Mouse (Mus musculus): Measurements from ENCODE around the gene Abhd5. TPM values are rescaled to one million over a fixed set of nuclear protein-coding genes. Genes with fewer than 3 reads are reported as not detected.

The Abhd5 gene
- polyA plus RNA-seq, 1 experiment from 2014 or later, result 18.5 TPM

GRCm38 (mm10) chr9:122420772-122421764, 69.7 kb downstream of the Abhd5 start:
- Histone ChIP-seq H3K27ac (no peak overlapping the region), H3K9ac (no peak overlapping the region), H3K4me2 (no peak overlapping the region), H3K9me3 (no peaks in the 10 kb centered on the region), H3K4me3 (replicated peaks) (no peak overlapping the region), H3K27me3 (peaks cover 48% of the 10 kb centered on the region), H3K4me1 (peaks cover 10% of the 10 kb centered on the region; the same call in 1 of the 2 replicates), H3K36me3 (replicated peaks) (no peaks in the 10 kb centered on the region)
- ATAC-seq (ENCODE audit: low FRiP score), result peak; percentile 49; the same call in 1 of the 2 replicates
- WGBS, result 21% methylated on average over 13 of the region's 13 CpGs

- ATAC-seq (ENCODE audit: low FRiP score), result no peak
- Histone ChIP-seq H3K9me3 (no peaks in the 10 kb centered on the region), H3K27me3 (peaks cover 55% of the 10 kb centered on the region), H3K9ac (no peak overlapping the region), H3K4me1 (peaks cover 4% of the 10 kb centered on the region; the same call in 1 of the 2 replicates), H3K36me3 (replicated peaks) (no peaks in the 10 kb centered on the region), H3K27ac (no peak overlapping the region), H3K4me2 (no peak overlapping the region), H3K4me3 (replicated peaks) (no peak overlapping the region)
- 93% methylated on average over 8 of the region's 8 CpGs for WGBS
These were observed 70.5 kb downstream of the Abhd5 start for GRCm38 (mm10) chr9:122421911-122422310.

- H3K27me3 ChIP-seq, result peaks cover 51% of the 10 kb centered on the region
- no peak overlapping the region for H3K4me3 ChIP-seq (replicated peaks)
These were observed 71.3 kb downstream of the Abhd5 start for GRCm38 (mm10) chr9:122422706-122423105.

GRCm38 (mm10) chr9:122423146-122423545, 71.7 kb downstream of the Abhd5 start:
- whole genome bisulfite sequencing, result 69% methylated on average over 6 of the region's 6 CpGs
- H3K4me1 ChIP-seq, result no peaks in the 10 kb centered on the region
- H3K9ac ChIP-seq, result no peak overlapping the region
- ATAC-seq (ENCODE audit: low FRiP score), result no peak
- H3K4me3 ChIP-seq (replicated peaks), result no peak overlapping the region
- H3K27ac ChIP-seq, result no peak overlapping the region
- H3K36me3 ChIP-seq (replicated peaks), result no peaks in the 10 kb centered on the region
- H3K9me3 ChIP-seq, result no peaks in the 10 kb centered on the region
- H3K4me2 ChIP-seq, result no peak overlapping the region
- peaks cover 46% of the 10 kb centered on the region for H3K27me3 ChIP-seq

More at GRCm38 (mm10) chr9:122422706-122423105, 71.3 kb downstream of the Abhd5 start:
- no peaks in the 10 kb centered on the region for H3K36me3 ChIP-seq (replicated peaks)
- 89% methylated on average over 14 of the region's 14 CpGs for WGBS
- H3K9me3 ChIP-seq, result no peaks in the 10 kb centered on the region
- no peak overlapping the region for H3K4me2 ChIP-seq
- no peak overlapping the region for H3K27ac ChIP-seq
- no peak for ATAC-seq (ENCODE audit: low FRiP score)
- no peak overlapping the region for H3K9ac ChIP-seq
- no peaks in the 10 kb centered on the region for H3K4me1 ChIP-seq

- WGBS, result 46% methylated on average over 14 of the region's 14 CpGs
- Histone ChIP-seq H3K9me3 (no peaks in the 10 kb centered on the region), H3K4me2 (no peak overlapping the region), H3K36me3 (replicated peaks) (no peaks in the 10 kb centered on the region), H3K4me1 (no peaks in the 10 kb centered on the region), H3K27ac (no peak overlapping the region), H3K4me3 (replicated peaks) (no peak overlapping the region), H3K27me3 (peaks cover 32% of the 10 kb centered on the region), H3K9ac (no peak overlapping the region)
- no peak for ATAC-seq (ENCODE audit: low FRiP score)
These were observed 73.7 kb downstream of the Abhd5 start for GRCm38 (mm10) chr9:122424941-122425608.

GRCm38 (mm10) chr9:122429058-122429649, 77.7 kb downstream of the Abhd5 start:
- WGBS, result 85% methylated on average over 12 of the region's 12 CpGs
- no peak overlapping the region for H3K27ac ChIP-seq
- H3K4me1 ChIP-seq, result no peaks in the 10 kb centered on the region
- no peak for ATAC-seq (ENCODE audit: low FRiP score)
- H3K4me3 ChIP-seq (replicated peaks), result no peak overlapping the region
- H3K9me3 ChIP-seq, result no peaks in the 10 kb centered on the region
- H3K36me3 ChIP-seq (replicated peaks), result no peaks in the 10 kb centered on the region
- H3K9ac ChIP-seq, result no peak overlapping the region
- H3K4me2 ChIP-seq, result no peak overlapping the region
- peaks cover 15% of the 10 kb centered on the region; the same call in 1 of the 2 replicates for H3K27me3 ChIP-seq

- H3K9ac ChIP-seq, result no peak overlapping the region
- H3K27ac ChIP-seq, result no peak overlapping the region
- no peaks in the 10 kb centered on the region for H3K4me1 ChIP-seq
- H3K36me3 ChIP-seq (replicated peaks), result no peaks in the 10 kb centered on the region
- H3K27me3 ChIP-seq, result peaks cover 13% of the 10 kb centered on the region; the same call in 1 of the 2 replicates
- no peak for ATAC-seq (ENCODE audit: low FRiP score)
- H3K4me3 ChIP-seq (replicated peaks), result no peak overlapping the region
- H3K9me3 ChIP-seq, result no peaks in the 10 kb centered on the region
- H3K4me2 ChIP-seq, result no peak overlapping the region
- WGBS, result 91% methylated on average over 1 of the region's 1 CpGs
These were observed 78.3 kb downstream of the Abhd5 start for GRCm38 (mm10) chr9:122429685-122430084.

Other genes with a start within 250 kb of the Abhd5 start
- 51.1 and 60.4 TPM in 2 replicates for gene Snrk, start 234.3 kb upstream of the Abhd5 start, polyA plus RNA-seq (2016; fragmentation: Nextera tagmentation; extraction: Ambion mirVana)
- 36.4 and 37.0 TPM in 2 replicates for gene Ano10, start 57.2 kb upstream of the Abhd5 start, polyA plus RNA-seq (2016; fragmentation: Nextera tagmentation; extraction: Ambion mirVana)